Mouse (Mus musculus) embryonic stem cell, embryonic (primary cell): ENCODE measurements around the gene Phyh.
"Not testable (repeated sequence)": the region's sequence is repeated elsewhere in the genome, so short reads cannot be mapped to it uniquely, and the experiment has no call there.

Experiments used
- CTCF ChIA-PET, 4 experiments: fragments of 300-600 bp in 2 of 4; fragments of 350-600 bp in 2 of 4; sonication (Branson Sonifier 250); formaldehyde crosslinking; loops; one replicate each; lab custom pipeline; 2022; ENCODE audit warnings: inconsistent platforms in 2 of 4; lab: Charles Lee
- POLR2A ChIA-PET, 4 experiments: fragments of 300-600 bp in 2 of 4; fragments of 350-600 bp in 2 of 4; sonication (Branson Sonifier 250); formaldehyde crosslinking; loops; one replicate each; lab custom pipeline; 2022; ENCODE audit warnings: antibody characterized with exemption in 4 of 4, inconsistent platforms in 1 of 4; lab: Charles Lee

Gene Phyh

GRCm38 (mm10) chr2:4907916-4908315 is 10.9 kb upstream of the Phyh start:
- ChIA-PET POLR2A (interaction anchor here in 2 of 4 experiments (0.5 to 6.2 kb wide), 8 partner anchors 9 to 288 kb away, joined by 3 to 62 read pairs (median 4); partner anchors contain the start of gene Sephs1 (in 1 of the 2)), CTCF (interaction anchor here in 1 of 4 experiments (0.5 kb wide), 1 partner anchor 9 kb away, joined by 3 read pairs; no protein-coding TSS in a partner anchor)

GRCm38 (mm10) chr2:4908771-4909315 is 10.0 kb upstream of the Phyh start:
- CTCF ChIA-PET: interaction anchor here in 1 of 4 experiments (0.6 kb wide), 1 partner anchor 9 kb away, joined by 4 read pairs; no protein-coding TSS in a partner anchor
- POLR2A ChIA-PET: interaction anchor here in 2 of 4 experiments (0.9 to 6.2 kb wide), 5 partner anchors 8 to 76 kb away, joined by 3 to 62 read pairs (median 5); no protein-coding TSS in a partner anchor

- CTCF ChIA-PET: interaction anchor here in 1 of 4 experiments (0.5 kb wide), 1 partner anchor 16 kb away, joined by 8 read pairs; no protein-coding TSS in a partner anchor
- POLR2A ChIA-PET: interaction anchor here in 2 of 4 experiments (0.9 to 1.1 kb wide), 2 partner anchors 75 to 88 kb away, joined by 3 to 9 read pairs; no protein-coding TSS in a partner anchor
Observed at GRCm38 (mm10) chr2:4909909-4910308, 8.9 kb upstream of the Phyh start.

GRCm38 (mm10) chr2:4910521-4910920 is 8.3 kb upstream of the Phyh start:
- CTCF ChIA-PET: no interaction called here
- POLR2A ChIA-PET: interaction anchor here in 1 of 4 experiments (1.1 kb wide), 1 partner anchor 87 kb away, joined by 9 read pairs; no protein-coding TSS in a partner anchor

GRCm38 (mm10) chr2:4913949-4914348 is 4.9 kb upstream of the Phyh start:
- CTCF ChIA-PET: interaction anchor here in 1 of 4 experiments (0.6 kb wide), 2 partner anchors 99 to 112 kb away, joined by 3 read pairs; no protein-coding TSS in a partner anchor
- POLR2A ChIA-PET: interaction anchor here in 2 of 4 experiments (0.9 to 1.9 kb wide), 9 partner anchors 9 to 129 kb away, joined by 3 to 5 read pairs (median 4); no protein-coding TSS in a partner anchor

GRCm38 (mm10) chr2:4916037-4916436 is 2.8 kb upstream of the Phyh start:
- POLR2A ChIA-PET: interaction anchor here (0.5 to 5.6 kb wide), 59 partner anchors 8 to 1470 kb away, joined by 3 to 75 read pairs (median 4); partner anchors contain the start of genes Mcm10 (in 3 of the 4), Sephs1 (in 2 of the 4) and Optn (in 1 of the 4)
- CTCF ChIA-PET: interaction anchor here in 3 of 4 experiments (0.6 to 1.2 kb wide), 10 partner anchors 10 to 874 kb away, joined by 3 to 5 read pairs (median 3); partner anchors contain the start of gene Camk1d (in 1 of the 3)

- POLR2A ChIA-PET: interaction anchor here in 3 of 4 experiments (0.7 to 5.6 kb wide), 44 partner anchors 10 to 797 kb away, joined by 3 to 75 read pairs (median 5); partner anchors contain the start of genes Mcm10 (in 2 of the 3), Optn (in 2 of the 3) and Ucma (in 1 of the 3)
- CTCF ChIA-PET: interaction anchor here (0.6 to 2.1 kb wide), 20 partner anchors 8 to 972 kb away, joined by 3 to 7 read pairs (median 4); partner anchors contain the start of genes Camk1d (in 1 of the 4) and Optn (in 1 of the 4)
Observed at GRCm38 (mm10) chr2:4917326-4918021, 1.3 kb upstream of the Phyh start.

GRCm38 (mm10) chr2:4921019-4921418 is 2.2 kb downstream of the Phyh start:
- CTCF ChIA-PET: no interaction called here
- POLR2A ChIA-PET: interaction anchor here in 1 of 4 experiments (1.1 kb wide), 1 partner anchor 79 kb away, joined by 4 read pairs; no protein-coding TSS in a partner anchor

GRCm38 (mm10) chr2:4922476-4923164 is 3.8 kb downstream of the Phyh start:
- ChIA-PET POLR2A (interaction anchor here in 2 of 4 experiments (0.8 to 2.2 kb wide), 6 partner anchors 9 to 346 kb away, joined by 3 to 6 read pairs (median 3); partner anchors contain the start of gene Mcm10 (in 1 of the 2)), CTCF (no interaction called here)

- ChIA-PET CTCF (no interaction called here), POLR2A (interaction anchor here in 1 of 4 experiments (1.0 kb wide), 1 partner anchor 80 kb away, joined by 3 read pairs; no protein-coding TSS in a partner anchor)
Observed at GRCm38 (mm10) chr2:4927391-4927790, 8.6 kb downstream of the Phyh start.

- CTCF ChIA-PET: no interaction called here
- POLR2A ChIA-PET: no interaction called here
Observed at GRCm38 (mm10) chr2:4929230-4929629, 10.4 kb downstream of the Phyh start.

- ChIA-PET CTCF (interaction anchor here in 1 of 4 experiments (0.6 kb wide), 1 partner anchor 954 kb away, joined by 3 read pairs; no protein-coding TSS in a partner anchor), POLR2A (interaction anchor here in 3 of 4 experiments (0.6 to 2.1 kb wide), 9 partner anchors 9 to 478 kb away, joined by 3 to 19 read pairs (median 3); partner anchors contain the start of gene Phyh (in 1 of the 3))
Observed at GRCm38 (mm10) chr2:4934516-4934915, 15.7 kb downstream of the Phyh start.

- ChIA-PET CTCF (interaction anchor here in 2 of 4 experiments (0.6 to 1.1 kb wide), 2 partner anchors 41 to 215 kb away, joined by 3 to 4 read pairs; no protein-coding TSS in a partner anchor), POLR2A (interaction anchor here in 2 of 4 experiments (0.6 to 1.8 kb wide), 4 partner anchors 14 to 60 kb away, joined by 3 to 10 read pairs (median 3); partner anchors contain the start of gene Phyh (in 1 of the 2))
Observed at GRCm38 (mm10) chr2:4937931-4938330, 19.1 kb downstream of the Phyh start.

- CTCF ChIA-PET: no interaction called here
- POLR2A ChIA-PET: interaction anchor here in 3 of 4 experiments (0.6 to 3.3 kb wide), 7 partner anchors 12 to 45 kb away, joined by 3 to 9 read pairs (median 5); partner anchors contain the start of gene Phyh (in 1 of the 3)
Observed at GRCm38 (mm10) chr2:4940861-4941260, 22.0 kb downstream of the Phyh start.

GRCm38 (mm10) chr2:4949691-4950090 is 30.9 kb downstream of the Phyh start:
- CTCF ChIA-PET: not testable (repeated sequence)
- POLR2A ChIA-PET: interaction anchor here in 1 of 4 experiments (1.5 to 1.7 kb wide), 2 partner anchors 33 to 114 kb away, joined by 3 to 9 read pairs; partner anchors contain the start of gene Optn

- POLR2A ChIA-PET: interaction anchor here in 1 of 4 experiments (1.0 to 1.7 kb wide), 3 partner anchors 9 to 113 kb away, joined by 3 to 9 read pairs (median 4); partner anchors contain the start of gene Optn
- CTCF ChIA-PET: no interaction called here
Observed at GRCm38 (mm10) chr2:4950986-4951385, 32.2 kb downstream of the Phyh start.

GRCm38 (mm10) chr2:4954216-4954760 is 35.5 kb downstream of the Phyh start:
- CTCF ChIA-PET: no interaction called here
- POLR2A ChIA-PET: interaction anchor here in 2 of 4 experiments (1.6 to 4.1 kb wide), 7 partner anchors 12 to 74 kb away, joined by 4 to 21 read pairs (median 9); partner anchors contain the start of gene Phyh (in 1 of the 2)
